11 mouse cellular contexts compared by ENCODE assay signal in genomic region chr8:72261872-72262271, GRCm38 (mm10). TPM values are rescaled to one million over a fixed set of nuclear protein-coding genes. Genes with fewer than 3 reads are reported as not detected.
DNase-seq lines count a peak whose midpoint lies in the region; TF ChIP-seq lines count a peak whose summit lies in the region.
"Had no signal": no experiment of that assay in that cellular context is flagged by ENCODE, and none has a peak within 500 bp of the region (broad histone marks: within the 10 kb centered on the region; RNA-seq: fewer than 3 reads in every experiment).

No protein-coding gene starts in this region.

- peak; percentile 36 for TF ChIP-seq CTCF in left cerebral cortex, adult 2 months (IDR thresholded peaks at IDR 0.05)

- peak; percentile 11 for DNase-seq in embryo, embryonic 11 days
- DNase-seq in embryo, embryonic 9.5 days (ENCODE audit: extremely low spot score), result no peak
- no peak for DNase-seq in left cerebral cortex, adult 2 months (ENCODE audit: extremely low spot score in 1 of 2, low spot score in 2 of 2)
- DNase-seq in left cerebral cortex, adult 11 months (ENCODE audit: low spot score), result no peak
- peak; percentile 56 for DNase-seq in adrenal gland, postnatal 14 days
- peak; percentile 45 for DNase-seq in lung, postnatal 14 days
- no peak for DNase-seq in urinary bladder, postnatal 10 days (ENCODE audit: low spot score)
- DNase-seq in gastrocnemius, adult 8-10 months (ENCODE audit: low spot score in 2 of 2), result no peak
- DNase-seq: gastrocnemius, postnatal 25 days had no signal

- H3K4me3 ChIP-seq in left cerebral cortex, adult 2 months, result no peak overlapping the region
- H3K4me3 ChIP-seq: limb, embryonic 10.5 days; midbrain, embryonic 12.5 days had no signal

- no peak overlapping the region for H3K27ac ChIP-seq in left cerebral cortex, adult 2 months
- H3K27ac ChIP-seq: limb, embryonic 10.5 days; midbrain, embryonic 12.5 days had no signal

- intact Hi-C loops in left cerebral cortex, adult 2 months (cut with DNase I), result loop anchor here (1.0 kb wide), 1 partner anchor 104 kb away; no protein-coding TSS in a partner anchor

RNA-seq across cellular contexts. Expression of gene Ap1m1, which starts 22.1 kb away (rescaled TPM):
- 10 to 100 TPM; 83.1 to 84.7 TPM for total RNA-seq in left cerebral cortex, adult 2 months (2021)
- total RNA-seq in adrenal gland, postnatal 14 days (2021), result 68.1 and 79.4 TPM in 2 replicates
- 10 to 100 TPM; 17.6 to 20.9 (median 19.1) TPM for total RNA-seq in gastrocnemius, adult 8-10 months (2022)

RNA-seq across cellular contexts. Expression of gene Fam32a, which starts 42.3 kb away (rescaled TPM):
- 10 to 100 TPM; 59.0 to 60.9 TPM for total RNA-seq in left cerebral cortex, adult 2 months (2021)
- total RNA-seq in adrenal gland, postnatal 14 days (2021), result 51.9 and 60.3 TPM in 2 replicates
- total RNA-seq in gastrocnemius, adult 8-10 months (2022), result 1 to 10 TPM; 5.9 to 9.7 (median 7.9) TPM

RNA-seq across cellular contexts. Expression of gene Gm10282, which starts 43.2 kb away (rescaled TPM):
- total RNA-seq in left cerebral cortex, adult 2 months (2021), result 1 to 10 TPM; 3.9 to 6.2 TPM
- 16.0 and 16.8 TPM in 2 replicates for total RNA-seq in adrenal gland, postnatal 14 days (2021)
- total RNA-seq in gastrocnemius, adult 8-10 months (2022), result 1 to 10 TPM; 1.7 to 3.2 (median 2.8) TPM

RNA-seq across cellular contexts. Expression of gene Gm11034, which starts 48.4 kb away (rescaled TPM):
- total RNA-seq in left cerebral cortex, adult 2 months (2021), result not detected
- not detected in 2 replicates for total RNA-seq in adrenal gland, postnatal 14 days (2021)
- not detected for total RNA-seq in gastrocnemius, adult 8-10 months (2022)
- total RNA-seq: gastrocnemius, postnatal 25 days had no signal

RNA-seq across cellular contexts. Expression of gene Cib3, which starts 49.2 kb away (rescaled TPM):
- under 1 TPM in 1 of 2 experiments, not detected in 1; 0.33 TPM for total RNA-seq in left cerebral cortex, adult 2 months (2021)
- not detected in 2 replicates for total RNA-seq in adrenal gland, postnatal 14 days (2021)
- not detected for total RNA-seq in gastrocnemius, adult 8-10 months (2022)
- total RNA-seq: gastrocnemius, postnatal 25 days had no signal

Comparison
In these comparisons a context has a peak if more than half of its experiments do, and no peak if none do; other contexts are left out.
1. DNase-seq: peak in embryo, embryonic 11 days (single experiment), adrenal gland, postnatal 14 days (single experiment) and lung, postnatal 14 days (single experiment); none in embryo, embryonic 9.5 days (single experiment), left cerebral cortex, adult 2 months (0 of 2), left cerebral cortex, adult 11 months (single experiment), urinary bladder, postnatal 10 days (single experiment) and gastrocnemius, adult 8-10 months (0 of 2).